Mouse (Mus musculus) midbrain, postnatal 0 days (tissue): ENCODE results near the gene Runx1. TPM values are rescaled to one million over a fixed set of nuclear protein-coding genes. Genes with fewer than 3 reads are reported as not detected.

ENCODE experiments used
- ATAC-seq: fragments of 200-750 bp; cut with Nextera tagmentation; 2 replicates; pipeline ENCODE4 v1.8.0; 2017; ENCODE audit warnings: moderate number of reproducible peaks, mild to moderate bottlenecking, moderate TSS enrichment, moderate library complexity; ENCODE audit not compliant: low FRiP score
- DNase-seq: peaks from one replicate; pipeline ENCODE4 v3.0.0-alpha.2; 2015; ENCODE audit warnings: low spot score
- H3K27ac ChIP-seq: fragments of 300-500 bp; sonication (generic); 2 replicates; pipeline ENCODE4 v1.5.1; 2014; ENCODE audit warnings: low read depth, mild to moderate bottlenecking, low read length, mixed read lengths
- H3K27me3 ChIP-seq: fragments of 300-500 bp; sonication (generic); 2 replicates; pipeline ENCODE4 v1.6.1; 2014; ENCODE audit warnings: low read length, control low read depth, mixed read lengths; ENCODE audit not compliant: insufficient read depth
- H3K36me3 ChIP-seq: fragments of 300-500 bp; sonication (generic); 2 replicates; pipeline ENCODE4 v1.6.1; 2014; ENCODE audit warnings: low read length, control low read depth, mixed read lengths; ENCODE audit not compliant: insufficient read depth
- H3K4me1 ChIP-seq: fragments of 300-500 bp; sonication (generic); 2 replicates; pipeline ENCODE4 v1.6.1; 2014; ENCODE audit warnings: mild to moderate bottlenecking, control low read depth, antibody characterized with exemption, low read length, mixed read lengths; ENCODE audit not compliant: insufficient read depth
- H3K4me2 ChIP-seq: fragments of 300-500 bp; sonication (generic); 2 replicates; pipeline ENCODE4 v1.6.1; 2014; ENCODE audit warnings: low read depth, mild to moderate bottlenecking, low read length, mixed read lengths; ENCODE audit not compliant: poor library complexity, severe bottlenecking
- H3K4me3 ChIP-seq: fragments of 300-500 bp; sonication (generic); 2 replicates; pipeline ENCODE4 v1.5.1; 2014; ENCODE audit warnings: low read depth, mild to moderate bottlenecking, low read length, moderate library complexity
- H3K9ac ChIP-seq: fragments of 300-500 bp; sonication (generic); replicated peaks from 2 replicates; pipeline ENCODE4 v1.6.1; 2014; ENCODE audit warnings: mild to moderate bottlenecking, low read length, moderate library complexity, mixed read lengths; ENCODE audit not compliant: poor library complexity, severe bottlenecking
- H3K9me3 ChIP-seq: fragments of 300-500 bp; sonication (generic); 2 replicates; pipeline ENCODE4 v1.6.1; 2016; ENCODE audit warnings: low read length, control low read depth
- CTCF ChIP-seq: IDR thresholded peaks from 2 replicates; pipeline ENCODE4 v1.5.1; 2016; ENCODE audit warnings: antibody characterized with exemption, mild to moderate bottlenecking
- WGBS: fragments of 180-500 bp; shearing (Covaris S2); extraction: QIAGEN DNeasy Blood & Tissue Kit; methylation state at CpG from one replicate; pipeline ENCODE4 v1.1.7; 2014; 5-methylcytosine and 5-hydroxymethylcytosine counted together
- polyA plus RNA-seq: library from polyadenylated mRNA; unstranded; fragments of >200 nt; fragmentation: Nextera tagmentation; extraction: Ambion mirVana; gene quantifications from 2 replicates; pipeline ENCODE4 v1.2.1, GENCODE M21; 2015
- total RNA-seq: library from RNA; depleted of rRNA; stranded (reverse); fragments of >200 nt; gene quantifications from 2 replicates; pipeline ENCODE4 v1.2.3, GENCODE M21; 2014

The Runx1 gene
- total and polyA plus RNA-seq, 2 experiments from 2014 or later: 0.64 to 2.0 TPM

DNA sequence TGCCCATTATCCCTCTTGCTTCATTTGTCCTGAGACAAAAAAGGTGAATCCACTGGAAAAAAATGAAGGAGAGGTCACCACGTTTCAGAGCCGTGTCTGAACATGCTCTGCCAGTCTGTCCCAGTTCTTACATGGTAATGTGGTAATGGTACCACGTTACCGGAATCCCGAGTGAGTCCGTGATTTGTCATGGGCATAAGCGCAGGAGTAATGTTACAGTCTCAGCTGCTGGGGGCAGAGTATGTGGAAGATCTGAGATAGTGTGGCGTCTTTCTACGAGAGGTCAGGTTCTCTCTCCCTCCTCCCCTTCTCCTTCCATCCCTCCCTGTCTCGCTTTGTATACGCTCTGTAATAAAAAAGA lies 216.3 kb downstream of the Runx1 start:
- H3K4me2 ChIP-seq: no peak overlapping the region
- TF ChIP-seq CTCF: no peak

GRCm38 (mm10) chr16:92609006-92609716 lies 216.8 kb downstream of the Runx1 start:
- Histone ChIP-seq H3K27me3 (peaks cover 10% of the 10 kb centered on the region; the same call in 1 of the 2 replicates), H3K9ac (no peak overlapping the region), H3K9me3 (no peaks in the 10 kb centered on the region), H3K4me1 (0 out of 2 replicates have a peak, but pooled peaks cover 3% of the 10 kb centered on the region), H3K36me3 (no peaks in the 10 kb centered on the region), H3K27ac (no peak overlapping the region), H3K4me2 (no peak overlapping the region), H3K4me3 (no peak overlapping the region)
- ATAC-seq: no peak
- TF ChIP-seq CTCF: no peak
- DNase-seq: no peak
- 24% methylated on average over 8 of the region's 8 CpGs for WGBS

More for the DNA sequence above, 216.3 kb downstream of the Runx1 start:
- H3K9ac ChIP-seq: no peak overlapping the region
- ATAC-seq (no peak), DNase-seq (no peak)
- H3K4me1 ChIP-seq: 0 out of 2 replicates have a peak, but pooled peaks cover 3% of the 10 kb centered on the region
- H3K36me3 ChIP-seq: no peaks in the 10 kb centered on the region
- H3K27ac ChIP-seq: no peak overlapping the region
- H3K9me3 ChIP-seq: no peaks in the 10 kb centered on the region
- peaks cover 10% of the 10 kb centered on the region; the same call in 1 of the 2 replicates for H3K27me3 ChIP-seq
- WGBS: 57% methylated on average over 11 of the region's 11 CpGs
- no peak overlapping the region for H3K4me3 ChIP-seq

DNA sequence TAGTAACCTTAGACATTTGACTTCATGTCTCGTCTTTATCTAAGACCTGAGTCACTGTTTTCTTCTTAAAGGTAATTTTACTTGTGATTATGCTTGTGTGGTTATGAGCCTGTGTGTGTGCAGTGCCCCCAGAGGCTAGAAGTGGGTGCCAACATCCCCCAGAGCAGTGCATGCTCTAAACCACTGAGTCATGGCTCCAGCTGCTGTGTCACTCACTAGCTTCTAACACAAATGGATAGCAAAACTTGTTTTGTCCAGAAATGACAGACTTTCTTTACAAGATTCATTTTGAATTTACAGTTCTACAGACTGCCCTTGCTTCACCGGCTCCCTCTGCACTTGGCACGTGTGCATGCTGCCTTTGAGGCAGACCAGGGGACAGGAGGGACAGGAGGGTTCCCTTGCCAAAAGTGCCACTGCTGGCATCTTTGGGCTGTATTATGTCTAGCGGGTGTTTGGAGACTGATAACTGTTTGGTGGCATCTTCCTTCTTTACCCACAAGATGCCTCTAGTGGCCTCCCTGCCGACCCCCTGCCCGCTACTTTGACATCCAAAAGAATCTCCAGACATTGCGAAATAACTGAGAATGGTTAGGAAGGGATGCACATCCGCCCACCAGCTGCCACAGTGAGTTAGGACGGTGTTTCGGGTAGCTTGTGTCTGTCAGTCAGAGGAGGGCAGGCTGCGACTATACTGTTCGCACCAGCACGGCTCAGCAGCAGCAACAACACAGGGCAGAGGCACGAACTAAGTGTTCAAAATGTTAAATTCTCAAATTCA lies 217.6 kb downstream of the Runx1 start:
- peak; percentile 25; the same call in 1 of the 2 replicates for TF ChIP-seq CTCF
- H3K4me3 ChIP-seq: no peak overlapping the region
- ATAC-seq (no peak), DNase-seq (no peak)
- peaks cover 10% of the 10 kb centered on the region; the same call in 1 of the 2 replicates for H3K27me3 ChIP-seq
- WGBS: 34% methylated on average over 14 of the region's 14 CpGs
- H3K9ac ChIP-seq: no peak overlapping the region
- no peaks in the 10 kb centered on the region for H3K36me3 ChIP-seq
- no peak overlapping the region for H3K4me2 ChIP-seq
- H3K9me3 ChIP-seq: no peaks in the 10 kb centered on the region
- no peak overlapping the region for H3K27ac ChIP-seq
- 0 out of 2 replicates have a peak, but pooled peaks cover 3% of the 10 kb centered on the region for H3K4me1 ChIP-seq

- no peak overlapping the region for H3K9ac ChIP-seq
- H3K36me3 ChIP-seq: no peaks in the 10 kb centered on the region
- 0 out of 2 replicates have a peak, but pooled peaks cover 3% of the 10 kb centered on the region for H3K4me1 ChIP-seq
- H3K4me3 ChIP-seq: no peak overlapping the region
- peaks cover 10% of the 10 kb centered on the region; the same call in 1 of the 2 replicates for H3K27me3 ChIP-seq
- H3K27ac ChIP-seq: no peak overlapping the region
- TF ChIP-seq CTCF: no peak
- no peak for DNase-seq
- no peaks in the 10 kb centered on the region for H3K9me3 ChIP-seq
- H3K4me2 ChIP-seq: no peak overlapping the region
- peak; percentile 42 for ATAC-seq
- 90% methylated on average over 7 of the region's 7 CpGs for WGBS
These were observed 219.4 kb downstream of the Runx1 start for GRCm38 (mm10) chr16:92606491-92606965.

DNA sequence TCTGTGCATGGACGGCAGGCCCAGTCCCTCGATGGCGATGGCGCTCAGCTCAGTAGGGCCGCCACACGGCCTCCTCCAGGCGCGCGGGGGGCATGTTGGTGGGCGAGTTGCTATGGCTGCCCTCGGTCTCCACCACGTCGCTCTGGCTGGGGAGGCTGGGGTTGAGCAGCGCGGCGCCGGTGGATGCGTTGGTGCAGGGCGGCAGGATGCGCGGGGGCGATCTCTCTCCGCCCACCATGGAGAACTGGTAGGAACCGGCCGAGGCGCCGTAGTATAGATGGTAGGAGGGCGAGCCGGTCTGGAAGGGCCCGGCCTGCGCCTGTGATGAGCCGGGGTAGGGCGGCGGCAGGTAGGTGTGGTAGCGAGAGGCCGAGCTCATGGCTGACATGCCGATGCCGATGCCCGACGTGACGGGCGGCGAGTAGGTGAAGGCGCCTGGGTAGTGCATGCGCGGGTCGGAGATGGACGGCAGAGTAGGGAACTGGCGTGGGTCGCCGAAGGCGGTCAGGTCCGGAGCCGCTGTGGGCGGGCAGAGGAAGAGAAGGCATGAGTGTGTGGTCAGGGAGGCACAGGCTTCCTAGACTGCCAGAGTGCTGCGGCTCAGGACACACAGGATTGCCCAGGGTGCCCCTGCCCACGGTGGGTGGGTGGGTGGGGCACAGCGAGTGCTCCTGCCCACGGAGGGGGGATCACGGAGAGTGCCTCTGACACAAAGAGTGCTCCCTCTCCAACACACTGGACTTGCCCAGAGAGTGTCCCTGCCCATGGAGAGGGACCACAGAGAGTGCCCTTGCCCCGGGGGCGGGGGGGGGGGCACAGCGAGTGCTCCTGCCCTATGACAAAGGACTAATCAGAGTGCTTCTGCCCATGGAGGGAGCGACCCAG lies 220.1 kb downstream of the Runx1 start:
- no peaks in the 10 kb centered on the region for H3K9me3 ChIP-seq
- DNase-seq (no peak), ATAC-seq (peak; percentile 64)
- peak overlapping the region; percentile 55 for H3K4me2 ChIP-seq
- TF ChIP-seq CTCF: no peak
- H3K4me1 ChIP-seq: 0 out of 2 replicates have a peak, but pooled peaks cover 3% of the 10 kb centered on the region
- H3K27ac ChIP-seq: no peak overlapping the region
- WGBS: 11% methylated on average over 62 of the region's 64 CpGs
- no peaks in the 10 kb centered on the region for H3K36me3 ChIP-seq
- H3K27me3 ChIP-seq: peaks cover 10% of the 10 kb centered on the region; the same call in 1 of the 2 replicates
- peak overlapping the region; percentile 47 for H3K9ac ChIP-seq
- H3K4me3 ChIP-seq: peak overlapping the region; percentile 39
